Mouse (Mus musculus) forebrain, postnatal 0 days (tissue): ENCODE measurements at regions not wholly inside any gene's neighbourhood (a gene's known extent, or its start where the extent isn't known, plus 50 kb on each side); places are given as distances from the start of the nearest gene placed in this dataset.

Experiments
- ATAC-seq: fragments of 200-750 bp; cut with Nextera tagmentation; 2 replicates; pipeline ENCODE4 v1.8.0; 2017; ENCODE audit warnings: mild to moderate bottlenecking, moderate library complexity
- DNase-seq: peaks from one replicate; pipeline ENCODE4 v3.0.0-alpha.2; 2015
- H3K27ac ChIP-seq: fragments of 300-500 bp; sonication (generic); 2 replicates; pipeline ENCODE4 v1.5.1; 2014; ENCODE audit warnings: low read depth, mild to moderate bottlenecking, antibody characterized with exemption, low read length, moderate library complexity, mixed read lengths
- H3K27me3 ChIP-seq: fragments of 300-500 bp; sonication (generic); 2 replicates; pipeline ENCODE4 v1.6.1; 2014; ENCODE audit warnings: mild to moderate bottlenecking, low read length, mixed read lengths; ENCODE audit not compliant: insufficient read depth
- H3K36me3 ChIP-seq: fragments of 300-500 bp; sonication (generic); 2 replicates; pipeline ENCODE4 v1.6.1; 2014; ENCODE audit warnings: mild to moderate bottlenecking, moderate library complexity; ENCODE audit not compliant: insufficient read depth
- H3K4me1 ChIP-seq: fragments of 300-500 bp; sonication (generic); 2 replicates; pipeline ENCODE4 v1.6.1; 2014; ENCODE audit warnings: antibody characterized with exemption; ENCODE audit not compliant: insufficient read depth
- H3K4me2 ChIP-seq: fragments of 300-500 bp; sonication (generic); 2 replicates; pipeline ENCODE4 v1.6.1; 2014; ENCODE audit warnings: low read depth, mild to moderate bottlenecking, moderate library complexity
- H3K4me3 ChIP-seq: fragments of 300-500 bp; sonication (generic); 2 replicates; pipeline ENCODE4 v1.5.1; 2014; ENCODE audit warnings: low read depth, low read length, mixed read lengths
- H3K9ac ChIP-seq: fragments of 300-500 bp; sonication (generic); 2 replicates; pipeline ENCODE4 v1.6.1; 2014; ENCODE audit warnings: mild to moderate bottlenecking
- H3K9me3 ChIP-seq: fragments of 300-500 bp; sonication (generic); 2 replicates; pipeline ENCODE4 v1.6.1; 2016; ENCODE audit warnings: low read length
- CTCF ChIP-seq: sonication (generic); IDR thresholded peaks from 2 replicates; pipeline ENCODE4 v1.5.1; 2016; ENCODE audit warnings: antibody characterized with exemption, control low read depth, low read depth
- WGBS: fragments of 180-500 bp; shearing (Covaris S2); extraction: QIAGEN DNeasy Blood & Tissue Kit; methylation state at CpG from one replicate; pipeline ENCODE4 v1.1.7; 2014; 5-methylcytosine and 5-hydroxymethylcytosine counted together

DNA sequence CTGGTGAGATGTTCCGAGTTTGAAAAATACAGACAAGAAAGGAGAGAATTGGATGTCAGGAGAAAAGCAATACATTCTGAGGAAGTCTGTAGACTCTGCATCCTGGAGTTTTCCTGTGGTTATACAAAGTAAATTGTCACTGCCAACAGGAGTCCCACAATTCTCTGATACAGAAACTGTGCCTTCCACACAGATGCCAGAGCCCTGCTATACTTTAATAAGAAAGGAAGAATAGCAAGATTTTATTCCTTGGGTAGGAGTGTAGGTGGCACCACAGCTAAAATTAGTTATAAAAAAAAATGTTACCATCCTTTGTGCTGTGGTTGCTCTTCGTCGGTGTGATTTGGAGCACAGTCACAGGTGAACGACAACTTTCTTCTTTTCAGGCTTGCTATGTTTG, 454.7 kb upstream of the Agtr1b start:
- H3K9ac ChIP-seq = no peak overlapping the region
- no peak overlapping the region for H3K27ac ChIP-seq
- no peak for TF ChIP-seq CTCF
- H3K9me3 ChIP-seq = no peaks in the 10 kb centered on the region
- H3K4me3 ChIP-seq = no peak overlapping the region
- ATAC-seq (no peak), DNase-seq (no peak)
- H3K36me3 ChIP-seq = no peaks in the 10 kb centered on the region
- H3K4me2 ChIP-seq = no peak overlapping the region
- H3K27me3 ChIP-seq = no peaks in the 10 kb centered on the region
- WGBS = 62% methylated on average over 4 of the region's 4 CpGs
- H3K4me1 ChIP-seq = no peaks in the 10 kb centered on the region

GRCm38 (mm10) chr3:20820047-20820446, 453.1 kb upstream of the Agtr1b start:
- no peak overlapping the region for H3K27ac ChIP-seq
- H3K4me3 ChIP-seq = no peak overlapping the region
- peak; percentile 45 for ATAC-seq
- WGBS = 71% methylated on average over 3 of the region's 3 CpGs
- no peaks in the 10 kb centered on the region for H3K4me1 ChIP-seq
- no peaks in the 10 kb centered on the region for H3K9me3 ChIP-seq
- DNase-seq = peak; percentile 31
- H3K27me3 ChIP-seq = no peaks in the 10 kb centered on the region
- TF ChIP-seq CTCF = no peak
- no peak overlapping the region for H3K9ac ChIP-seq
- no peaks in the 10 kb centered on the region for H3K36me3 ChIP-seq
- H3K4me2 ChIP-seq = no peak overlapping the region

GRCm38 (mm10) chr3:20819586-20819985, 452.6 kb upstream of the Agtr1b start:
- ATAC-seq (peak; percentile 23; the same call in 1 of the 2 replicates), DNase-seq (peak; percentile 12)
- H3K4me2 ChIP-seq = no peak overlapping the region
- H3K9me3 ChIP-seq = no peaks in the 10 kb centered on the region
- H3K4me1 ChIP-seq = no peaks in the 10 kb centered on the region
- no peak overlapping the region for H3K4me3 ChIP-seq
- no peak overlapping the region for H3K27ac ChIP-seq
- TF ChIP-seq CTCF = no peak
- WGBS = 35% methylated on average over 1 of the region's 1 CpGs
- H3K27me3 ChIP-seq = no peaks in the 10 kb centered on the region
- no peak overlapping the region for H3K9ac ChIP-seq
- no peaks in the 10 kb centered on the region for H3K36me3 ChIP-seq

DNA sequence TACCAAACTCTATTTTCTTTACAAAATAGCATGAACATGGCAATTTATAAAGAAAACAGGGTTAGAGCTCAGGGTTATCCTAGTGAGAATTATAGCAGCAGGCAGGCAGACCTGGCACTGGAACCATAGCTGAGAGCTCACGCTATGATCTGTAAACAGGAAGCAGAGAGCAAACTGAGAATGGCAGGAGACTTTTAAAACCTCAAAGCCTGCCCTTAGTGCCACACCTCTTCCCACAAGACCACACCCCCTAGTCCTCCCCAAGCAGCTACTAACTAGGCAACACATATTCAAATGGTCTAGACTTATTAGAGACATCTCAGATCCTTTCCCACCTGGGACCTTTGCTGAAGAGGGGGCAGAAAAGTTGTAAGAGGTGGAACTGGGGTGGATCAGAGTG, 449.6 kb upstream of the Agtr1b start:
- DNase-seq (no peak), ATAC-seq (no peak)
- TF ChIP-seq CTCF = no peak
- Histone ChIP-seq H3K27me3 (no peaks in the 10 kb centered on the region), H3K4me3 (no peak overlapping the region), H3K36me3 (no peaks in the 10 kb centered on the region), H3K9ac (no peak overlapping the region), H3K27ac (no peak overlapping the region), H3K9me3 (no peaks in the 10 kb centered on the region), H3K4me2 (no peak overlapping the region), H3K4me1 (no peaks in the 10 kb centered on the region)
- 51% methylated on average over 1 of the region's 1 CpGs for WGBS

DNA sequence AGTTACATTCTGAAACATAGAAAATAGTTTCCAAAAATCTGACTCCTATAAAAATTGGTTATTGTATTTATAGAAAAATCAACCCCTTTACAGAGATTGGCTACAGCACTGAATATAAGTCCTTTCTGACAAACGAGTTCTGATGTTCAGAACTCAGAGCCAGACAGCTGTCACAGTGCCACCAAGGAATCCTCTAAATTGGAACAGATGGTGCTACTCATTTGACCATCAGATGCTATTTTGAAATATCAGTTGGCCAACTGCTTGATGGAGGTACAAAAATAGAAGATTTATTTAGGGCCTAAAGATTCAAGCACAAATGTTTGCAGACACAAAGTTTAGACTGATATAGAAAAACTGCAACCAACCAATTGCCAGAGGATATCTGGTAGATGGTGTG, 427.3 kb upstream of the Agtr1b start:
- H3K27ac ChIP-seq = no peak overlapping the region
- no peaks in the 10 kb centered on the region for H3K27me3 ChIP-seq
- no peak for TF ChIP-seq CTCF
- no peak overlapping the region for H3K9ac ChIP-seq
- DNase-seq = no peak
- H3K4me1 ChIP-seq = no peaks in the 10 kb centered on the region
- H3K9me3 ChIP-seq = no peaks in the 10 kb centered on the region
- no peak overlapping the region for H3K4me2 ChIP-seq
- WGBS = 31% methylated on average over 1 of the region's 1 CpGs
- no peak overlapping the region for H3K4me3 ChIP-seq
- no peak for ATAC-seq
- H3K36me3 ChIP-seq = no peaks in the 10 kb centered on the region

GRCm38 (mm10) chr3:20792503-20792902, 425.5 kb upstream of the Agtr1b start:
- no peak overlapping the region for H3K4me3 ChIP-seq
- no peaks in the 10 kb centered on the region for H3K9me3 ChIP-seq
- H3K27me3 ChIP-seq = no peaks in the 10 kb centered on the region
- no peak overlapping the region for H3K9ac ChIP-seq
- no peak overlapping the region for H3K4me2 ChIP-seq
- no peak for TF ChIP-seq CTCF
- WGBS = 90% methylated on average over 1 of the region's 1 CpGs
- DNase-seq (no peak), ATAC-seq (no peak)
- no peak overlapping the region for H3K27ac ChIP-seq
- H3K4me1 ChIP-seq = no peaks in the 10 kb centered on the region
- H3K36me3 ChIP-seq = no peaks in the 10 kb centered on the region

DNA sequence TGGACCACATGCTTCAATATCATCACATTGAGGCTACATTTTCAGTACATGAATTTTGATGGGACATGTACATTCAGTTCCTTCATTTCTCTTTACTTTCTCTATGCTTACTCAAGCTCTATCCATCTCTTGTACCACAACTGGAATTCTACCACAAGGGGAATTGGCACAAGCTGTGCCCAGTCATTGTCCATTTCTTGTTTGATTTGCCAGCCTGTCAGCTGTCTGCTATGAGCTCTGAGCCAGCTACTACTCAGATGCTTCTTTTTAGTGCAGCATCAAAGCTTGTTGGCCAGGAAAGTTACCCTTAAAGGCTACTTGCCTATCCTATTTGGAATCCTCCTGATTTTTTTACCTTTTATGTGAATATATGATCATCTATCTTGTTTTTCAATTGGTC, 410.9 kb upstream of the Agtr1b start:
- no peaks in the 10 kb centered on the region for H3K9me3 ChIP-seq
- H3K4me1 ChIP-seq = peaks cover 12% of the 10 kb centered on the region
- no peak overlapping the region for H3K4me2 ChIP-seq
- no peaks in the 10 kb centered on the region for H3K36me3 ChIP-seq
- no peak overlapping the region for H3K27ac ChIP-seq
- no peak overlapping the region for H3K9ac ChIP-seq
- TF ChIP-seq CTCF = no peak
- H3K4me3 ChIP-seq = no peak overlapping the region
- H3K27me3 ChIP-seq = no peaks in the 10 kb centered on the region
- DNase-seq (no peak), ATAC-seq (no peak)

GRCm38 (mm10) chr3:20776964-20777304, 410.0 kb upstream of the Agtr1b start:
- Histone ChIP-seq H3K9ac (no peak overlapping the region), H3K27me3 (no peaks in the 10 kb centered on the region), H3K36me3 (no peaks in the 10 kb centered on the region), H3K4me1 (peaks cover 12% of the 10 kb centered on the region), H3K9me3 (no peaks in the 10 kb centered on the region), H3K4me2 (no peak overlapping the region), H3K4me3 (no peak overlapping the region), H3K27ac (peak overlapping the region; percentile 85)
- no peak for ATAC-seq
- TF ChIP-seq CTCF = no peak
- DNase-seq = no peak
- WGBS = 19% methylated on average over 2 of the region's 2 CpGs
